Mouse (Mus musculus) stomach, embryonic 15.5 days (tissue): ENCODE data around the gene Psap. TPM values are rescaled to one million over a fixed set of nuclear protein-coding genes. Genes with fewer than 3 reads are reported as not detected.

Source experiments
- ATAC-seq: fragments of 200-750 bp; cut with Nextera tagmentation; 2 replicates; pipeline ENCODE4 v1.8.0; 2017; ENCODE audit warnings: low read depth, moderate number of reproducible peaks, moderate TSS enrichment; ENCODE audit not compliant: insufficient read depth, low FRiP score
- H3K27ac ChIP-seq: fragments of 300-500 bp; sonication (generic); 2 replicates; pipeline ENCODE4 v1.5.1; 2015; ENCODE audit warnings: mild to moderate bottlenecking, inconsistent platforms
- H3K27me3 ChIP-seq: fragments of 300-500 bp; sonication (generic); replicated peaks from 2 replicates; pipeline ENCODE4 v1.6.1; 2015; ENCODE audit warnings: inconsistent platforms
- H3K36me3 ChIP-seq: fragments of 300-500 bp; sonication (generic); 2 replicates; pipeline ENCODE4 v1.6.1; 2015; ENCODE audit warnings: inconsistent platforms
- H3K4me1 ChIP-seq: fragments of 300-500 bp; sonication (generic); 2 replicates; pipeline ENCODE4 v1.6.1; 2015; ENCODE audit warnings: inconsistent platforms
- H3K4me2 ChIP-seq: fragments of 300-500 bp; sonication (generic); 2 replicates; pipeline ENCODE4 v1.6.1; 2015; ENCODE audit warnings: mild to moderate bottlenecking, inconsistent platforms
- H3K4me3 ChIP-seq: fragments of 300-500 bp; sonication (generic); replicated peaks from 2 replicates; pipeline ENCODE4 v1.5.1; 2015; ENCODE audit warnings: inconsistent platforms
- H3K9ac ChIP-seq: fragments of 300-500 bp; sonication (generic); 2 replicates; pipeline ENCODE4 v1.6.1; 2015; ENCODE audit warnings: inconsistent platforms
- H3K9me3 ChIP-seq: fragments of 300-500 bp; sonication (generic); 2 replicates; pipeline ENCODE4 v1.6.1; 2016; ENCODE audit warnings: inconsistent platforms
- WGBS: fragments of 180-500 bp; shearing (Covaris S2); methylation state at CpG from one replicate; pipeline ENCODE4 v1.1.7; 2015; 5-methylcytosine and 5-hydroxymethylcytosine counted together
- polyA plus RNA-seq: library from polyadenylated mRNA; unstranded; fragments of >200 nt; fragmentation: Nextera tagmentation; extraction: Ambion mirVana; gene quantifications from 2 replicates; pipeline ENCODE4 v1.2.1, GENCODE M21; 2015

Gene Psap
- polyA plus RNA-seq, 1 experiment from 2014 or later, result 142 TPM

DNA sequence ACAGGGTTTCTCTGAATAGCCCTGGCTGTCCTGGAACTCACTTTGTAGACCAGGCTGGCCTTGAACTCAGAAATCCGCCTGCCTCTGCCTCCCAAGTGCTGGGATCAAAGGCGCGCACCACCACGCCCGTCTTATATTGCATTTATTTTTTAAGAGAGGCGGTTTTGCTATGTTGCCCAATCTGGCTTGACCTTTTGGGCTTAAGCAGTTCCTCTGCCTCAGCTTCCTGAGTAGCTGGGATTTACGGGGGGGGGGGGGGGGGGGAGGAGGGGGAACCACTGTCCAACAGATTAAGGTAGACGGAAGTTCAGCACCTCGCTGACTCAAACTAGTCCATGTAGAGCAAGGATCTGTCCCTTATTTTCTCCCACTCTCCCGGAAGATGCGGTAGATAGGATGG lies 8.7 kb upstream of the Psap start:
- Histone ChIP-seq H3K36me3 (no peaks in the 10 kb centered on the region), H3K27me3 (no peaks in the 10 kb centered on the region), H3K4me2 (no peak overlapping the region), H3K4me3 (no peak overlapping the region), H3K4me1 (0 out of 2 replicates have a peak, but pooled peaks cover 8% of the 10 kb centered on the region), H3K27ac (peak overlapping the region; percentile 70), H3K9ac (no peak overlapping the region), H3K9me3 (no peaks in the 10 kb centered on the region)
- no peak for ATAC-seq
- WGBS, result 82% methylated on average over 11 of the region's 11 CpGs

DNA sequence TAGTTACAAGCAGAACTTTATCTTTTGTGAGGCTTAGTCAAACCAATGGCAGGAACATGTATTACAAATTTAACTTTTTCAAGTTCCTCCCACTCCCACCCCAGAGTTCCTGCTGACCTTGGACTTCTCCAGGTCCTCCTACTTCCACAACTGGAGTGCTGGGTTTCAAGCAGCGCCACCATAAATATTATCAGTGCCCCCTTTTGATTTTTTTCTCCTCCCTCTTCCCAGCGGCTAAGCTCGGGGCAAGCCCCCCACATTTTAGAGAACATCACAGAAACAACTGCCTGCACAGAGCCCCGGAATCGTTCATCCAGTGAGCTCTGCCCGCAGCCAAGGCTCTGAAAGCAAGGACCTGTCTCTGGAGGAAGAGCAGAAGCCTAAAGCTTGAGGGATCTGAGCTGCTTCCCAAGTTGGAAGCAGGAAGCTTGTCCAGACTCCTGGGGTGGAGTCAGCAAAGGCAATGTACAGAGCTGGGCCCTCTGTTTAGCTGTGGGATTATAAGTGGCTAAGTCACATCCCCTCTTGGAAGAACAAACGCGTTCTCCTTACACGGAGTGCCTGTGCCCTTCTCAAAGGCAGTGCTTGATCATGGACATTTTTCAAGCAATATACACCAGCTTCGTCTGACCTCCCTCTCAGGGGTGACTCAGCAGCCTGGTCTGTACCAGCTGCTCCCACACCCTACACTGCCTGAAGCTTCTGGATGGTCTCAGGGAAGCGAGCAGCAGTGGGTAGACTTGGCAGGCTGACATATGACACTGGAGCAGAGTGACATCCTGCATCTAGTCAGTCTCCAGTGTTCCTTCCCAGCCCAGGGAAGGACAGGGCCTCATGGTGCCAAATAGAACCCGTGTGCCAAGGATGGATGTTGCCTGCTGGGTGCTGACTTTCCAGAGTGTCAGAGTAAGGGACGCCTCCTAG lies 8.0 kb upstream of the Psap start:
- peak overlapping the region; percentile 70 for H3K27ac ChIP-seq
- no peak overlapping the region for H3K4me2 ChIP-seq
- no peaks in the 10 kb centered on the region for H3K27me3 ChIP-seq
- no peaks in the 10 kb centered on the region for H3K36me3 ChIP-seq
- peak; percentile 45; the same call in 1 of the 2 replicates for ATAC-seq
- 46% methylated on average over 13 of the region's 13 CpGs for WGBS
- H3K4me1 ChIP-seq, result 0 out of 2 replicates have a peak, but pooled peaks cover 8% of the 10 kb centered on the region
- no peaks in the 10 kb centered on the region for H3K9me3 ChIP-seq
- no peak overlapping the region for H3K9ac ChIP-seq
- H3K4me3 ChIP-seq, result no peak overlapping the region

DNA sequence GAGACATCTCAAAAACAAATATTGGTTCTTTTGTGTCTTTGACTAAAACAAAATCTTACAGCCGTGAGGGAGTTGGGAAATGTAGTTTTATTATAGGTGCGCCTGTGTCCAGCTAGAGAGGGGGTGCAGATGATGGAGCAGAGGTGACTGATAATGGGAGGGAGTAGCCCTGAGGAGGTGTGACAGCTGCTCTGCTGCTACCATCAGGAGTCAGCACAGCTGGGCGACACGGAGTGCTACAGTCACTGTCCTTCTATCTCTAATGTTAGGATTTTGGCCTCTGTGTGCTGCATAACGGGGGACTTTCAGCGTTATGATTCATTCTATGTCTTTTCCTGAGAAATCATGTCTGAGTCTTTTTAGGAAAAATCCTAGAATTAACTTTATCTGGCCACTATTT lies 6.4 kb upstream of the Psap start:
- 55% methylated on average over 6 of the region's 6 CpGs for WGBS
- ATAC-seq, result no peak

DNA sequence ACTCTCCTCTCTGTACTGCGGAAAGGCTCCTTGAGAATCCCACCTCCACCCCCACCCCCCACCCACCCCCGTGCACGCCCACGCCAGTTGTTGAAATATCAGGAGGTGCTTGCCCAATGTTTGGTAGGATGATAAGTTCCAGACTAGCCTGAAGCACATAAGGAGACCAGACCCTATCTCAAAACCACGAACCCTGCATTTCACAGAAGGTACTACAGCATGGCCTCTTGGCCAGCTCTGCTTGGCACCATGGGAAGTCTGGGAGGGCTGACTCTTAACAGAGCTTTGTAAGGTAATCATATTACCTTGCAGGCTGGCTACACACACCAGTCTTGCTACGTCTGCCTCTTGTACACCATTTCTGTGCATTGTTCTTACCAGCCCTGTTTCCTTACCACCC lies 5.2 kb upstream of the Psap start:
- WGBS, result 29% methylated on average over 6 of the region's 6 CpGs
- no peak overlapping the region for H3K27ac ChIP-seq

More for the DNA sequence above, 6.4 kb upstream of the Psap start:
- Histone ChIP-seq H3K4me2 (no peak overlapping the region), H3K27ac (no peak overlapping the region), H3K36me3 (no peaks in the 10 kb centered on the region), H3K9me3 (no peaks in the 10 kb centered on the region), H3K27me3 (no peaks in the 10 kb centered on the region), H3K4me3 (no peak overlapping the region), H3K9ac (no peak overlapping the region), H3K4me1 (0 out of 2 replicates have a peak, but pooled peaks cover 8% of the 10 kb centered on the region)

DNA sequence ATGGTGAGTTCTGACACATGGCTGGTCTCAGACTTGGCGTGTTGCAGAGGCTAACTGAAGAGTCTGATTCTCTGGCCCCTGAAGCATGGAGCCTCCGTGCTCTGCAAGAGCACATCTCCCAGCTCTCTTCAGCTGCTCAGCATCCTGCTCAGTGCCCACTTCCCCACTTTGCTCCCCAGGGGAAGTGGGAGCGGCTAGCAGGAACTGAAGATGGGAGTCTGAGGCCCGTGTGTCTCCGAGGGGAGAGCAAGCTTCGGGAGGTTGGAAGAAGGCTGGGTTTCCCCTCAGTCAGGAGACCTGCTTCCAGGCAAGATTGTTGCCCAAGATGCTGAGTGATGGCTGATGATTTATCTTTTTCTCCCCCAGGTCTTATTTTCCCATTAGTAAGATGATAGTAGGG lies 4.0 kb upstream of the Psap start:
- Histone ChIP-seq H3K4me1 (peaks cover 16% of the 10 kb centered on the region; the same call in 1 of the 2 replicates), H3K36me3 (no peaks in the 10 kb centered on the region), H3K4me2 (no peak overlapping the region), H3K27ac (no peak overlapping the region), H3K9me3 (no peaks in the 10 kb centered on the region), H3K4me3 (no peak overlapping the region), H3K27me3 (no peaks in the 10 kb centered on the region), H3K9ac (no peak overlapping the region)
- no peak for ATAC-seq
- whole genome bisulfite sequencing, result 59% methylated on average over 6 of the region's 6 CpGs

More for the DNA sequence above, 5.2 kb upstream of the Psap start:
- no peaks in the 10 kb centered on the region for H3K27me3 ChIP-seq
- H3K4me2 ChIP-seq, result no peak overlapping the region
- H3K36me3 ChIP-seq, result no peaks in the 10 kb centered on the region
- H3K4me3 ChIP-seq, result no peak overlapping the region
- H3K9me3 ChIP-seq, result no peaks in the 10 kb centered on the region
- no peak overlapping the region for H3K9ac ChIP-seq
- peaks cover 11% of the 10 kb centered on the region; the same call in 1 of the 2 replicates for H3K4me1 ChIP-seq
- no peak for ATAC-seq

DNA sequence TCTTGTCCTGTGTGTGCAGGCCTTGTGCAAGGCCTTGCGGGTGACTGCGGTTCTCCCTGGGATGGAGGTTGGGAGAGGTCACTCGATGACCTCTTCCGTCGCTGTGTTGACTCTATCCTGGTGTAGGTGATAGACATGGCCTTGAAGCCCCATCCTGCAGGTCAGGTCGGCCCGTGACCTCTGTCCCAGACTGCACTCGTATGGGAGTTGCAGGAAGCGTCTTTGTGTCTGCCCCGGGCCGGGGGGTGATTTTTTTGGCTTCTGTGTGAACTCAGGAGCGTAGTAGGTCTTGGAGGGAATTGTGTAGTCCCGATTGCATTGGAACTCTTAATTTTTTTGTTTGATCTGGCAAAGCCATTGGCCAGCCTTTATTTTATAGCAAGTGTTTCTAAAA lies 576 bp downstream of the Psap start:
- no peaks in the 10 kb centered on the region for H3K36me3 ChIP-seq
- no peaks in the 10 kb centered on the region for H3K9me3 ChIP-seq
- ATAC-seq, result no peak; the same call in 1 of the 2 replicates
- peaks cover 36% of the 10 kb centered on the region for H3K4me1 ChIP-seq
- H3K9ac ChIP-seq, result peak overlapping the region; percentile 77
- H3K27ac ChIP-seq, result peak overlapping the region; percentile 82
- 6% methylated on average over 13 of the region's 13 CpGs for WGBS
- peak overlapping the region; percentile 86 for H3K4me2 ChIP-seq
- H3K27me3 ChIP-seq, result no peaks in the 10 kb centered on the region
- peak overlapping the region; percentile 71 for H3K4me3 ChIP-seq

DNA sequence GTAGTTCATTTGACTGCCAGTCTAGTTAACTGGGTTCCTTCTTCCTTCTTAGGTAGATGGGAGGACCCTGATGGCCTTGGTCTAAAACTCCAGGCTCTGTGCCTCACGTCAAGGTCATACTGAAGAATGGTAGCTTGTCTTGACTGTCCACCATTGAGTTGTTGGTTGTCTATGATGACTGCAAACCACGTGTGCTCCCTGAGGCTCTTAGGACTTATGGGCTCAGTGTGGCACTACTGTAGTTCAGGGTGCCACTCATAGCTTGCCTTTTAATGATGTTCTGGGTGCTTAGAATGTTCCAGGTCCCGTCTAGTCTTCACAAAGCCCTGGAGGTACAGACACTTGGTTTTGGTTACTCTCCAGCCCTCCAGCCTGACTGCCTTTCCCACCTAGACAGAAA lies 1.4 kb downstream of the Psap start:
- Histone ChIP-seq H3K9ac (no peak overlapping the region), H3K4me3 (peak overlapping the region; percentile 71; the same call in 1 of the 2 replicates), H3K27me3 (no peaks in the 10 kb centered on the region), H3K4me1 (peaks cover 41% of the 10 kb centered on the region), H3K27ac (no peak overlapping the region), H3K9me3 (no peaks in the 10 kb centered on the region), H3K36me3 (no peaks in the 10 kb centered on the region), H3K4me2 (peak overlapping the region; percentile 86)
- WGBS, result 84% methylated on average over 3 of the region's 3 CpGs
- ATAC-seq, result no peak

DNA sequence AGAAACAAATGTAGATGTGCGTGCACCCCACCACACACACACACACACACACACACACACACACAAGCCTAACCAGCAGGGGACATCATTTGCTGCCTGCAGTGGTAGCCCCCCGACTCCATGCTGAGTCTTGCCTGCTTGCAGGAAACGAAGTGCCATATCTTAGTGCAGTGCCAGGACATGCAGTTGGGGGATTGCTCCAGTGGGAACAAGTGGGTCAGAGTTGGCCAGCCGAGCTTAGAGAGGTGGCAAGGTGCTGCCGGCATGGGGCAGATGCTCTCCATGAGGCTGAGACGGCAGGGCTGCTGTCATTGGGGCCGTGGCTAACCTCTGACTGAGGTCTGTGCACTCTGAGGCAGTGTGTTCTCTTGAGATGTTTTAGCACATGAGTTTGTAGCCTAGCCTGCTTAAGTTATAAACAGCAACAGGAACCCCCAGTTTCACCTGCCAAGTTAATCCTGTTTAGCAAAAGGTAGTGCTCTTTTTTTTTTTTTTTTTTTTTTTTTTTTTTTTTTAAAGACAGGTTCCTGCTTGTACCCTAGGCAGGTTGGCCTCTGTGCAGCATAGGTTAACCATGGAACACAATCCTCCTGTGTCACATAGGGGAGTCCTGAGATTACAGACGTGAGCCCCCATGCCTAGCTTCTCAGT lies 2.0 kb downstream of the Psap start:
- WGBS, result 67% methylated on average over 8 of the region's 8 CpGs
- Histone ChIP-seq H3K9ac (no peak overlapping the region), H3K4me1 (peaks cover 45% of the 10 kb centered on the region), H3K27ac (peak overlapping the region; percentile 33; the same call in 1 of the 2 replicates), H3K27me3 (no peaks in the 10 kb centered on the region), H3K4me2 (peak overlapping the region; percentile 86), H3K36me3 (no peaks in the 10 kb centered on the region), H3K4me3 (peak overlapping the region; percentile 7; the same call in 1 of the 2 replicates), H3K9me3 (no peaks in the 10 kb centered on the region)
- no peak for ATAC-seq

DNA sequence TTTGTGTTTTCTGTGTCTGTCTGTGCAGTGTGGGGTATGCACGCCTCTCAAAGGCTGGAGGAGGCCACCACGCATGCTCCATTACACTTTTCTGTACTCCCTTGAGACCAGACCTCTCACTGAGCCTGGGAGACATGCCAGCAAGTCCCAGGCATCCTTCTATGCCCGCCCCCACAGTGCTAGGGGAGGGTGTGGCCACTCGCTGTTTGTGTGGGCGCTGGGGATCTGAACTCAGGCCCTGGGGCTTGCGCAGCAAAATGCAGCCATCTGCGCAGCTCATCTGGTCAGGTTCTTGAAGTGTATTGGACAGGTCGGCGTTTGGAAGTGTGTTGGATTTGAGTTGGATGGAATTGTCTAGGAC lies 2.5 kb downstream of the Psap start:
- no peak for ATAC-seq
- H3K4me2 ChIP-seq, result peak overlapping the region; percentile 22; the same call in 1 of the 2 replicates
- H3K9ac ChIP-seq, result no peak overlapping the region
- 0 out of 2 replicates have a peak overlapping the region, but pooled peaks have one; percentile 33 for H3K27ac ChIP-seq
- 84% methylated on average over 9 of the region's 9 CpGs for WGBS
- no peaks in the 10 kb centered on the region for H3K27me3 ChIP-seq
- peak overlapping the region; percentile 7; the same call in 1 of the 2 replicates for H3K4me3 ChIP-seq
- no peaks in the 10 kb centered on the region for H3K9me3 ChIP-seq
- peaks cover 51% of the 10 kb centered on the region for H3K4me1 ChIP-seq
- H3K36me3 ChIP-seq, result no peaks in the 10 kb centered on the region

DNA sequence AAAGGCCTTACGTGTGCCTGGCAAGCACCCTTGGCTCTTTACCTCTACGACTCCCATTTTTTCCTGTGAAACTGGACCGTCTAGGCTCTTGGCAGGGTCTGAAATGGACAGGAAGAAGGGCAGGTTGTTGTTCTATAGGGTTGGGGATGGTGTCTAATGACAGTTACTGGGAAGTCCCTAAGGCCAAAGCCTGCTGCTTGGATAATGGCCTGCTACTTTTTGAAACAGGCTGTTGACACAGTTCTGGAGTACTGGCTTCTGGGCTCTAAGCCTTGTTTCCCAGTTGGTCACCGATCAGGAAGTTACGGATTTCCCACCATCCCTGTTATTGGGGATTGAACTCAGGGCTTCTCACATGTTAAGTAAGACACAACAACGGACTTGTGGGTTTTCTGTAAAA lies 2.9 kb downstream of the Psap start:
- Histone ChIP-seq H3K4me3 (peak overlapping the region; percentile 7; the same call in 1 of the 2 replicates), H3K36me3 (no peaks in the 10 kb centered on the region), H3K27me3 (no peaks in the 10 kb centered on the region), H3K27ac (no peak overlapping the region), H3K4me1 (peaks cover 55% of the 10 kb centered on the region), H3K9ac (no peak overlapping the region), H3K4me2 (peak overlapping the region; percentile 22; the same call in 1 of the 2 replicates), H3K9me3 (no peaks in the 10 kb centered on the region)
- no peak for ATAC-seq
- 83% methylated on average over 6 of the region's 6 CpGs for WGBS

DNA sequence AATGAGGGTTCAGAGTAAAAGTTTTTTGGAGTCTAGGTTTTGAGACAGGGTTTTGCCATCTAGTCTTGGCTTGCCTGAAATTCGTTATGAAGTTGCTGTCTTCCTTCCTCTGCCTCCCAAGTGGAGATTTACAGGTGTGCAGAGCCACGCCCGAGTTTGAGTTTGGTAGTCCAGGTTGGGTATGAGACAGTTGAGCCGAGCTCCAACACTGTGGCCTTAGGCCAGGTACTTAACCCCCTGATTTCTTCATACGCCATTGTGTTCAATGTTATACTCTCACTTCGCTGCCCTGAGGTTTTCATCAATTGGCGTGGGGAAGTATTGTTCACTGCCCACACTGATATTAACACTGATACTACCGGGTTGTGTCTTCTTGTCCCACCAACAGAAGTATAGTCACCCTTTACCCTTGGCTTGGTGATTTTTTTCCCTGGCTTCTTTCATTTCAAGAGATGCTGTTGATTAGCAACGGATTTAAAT lies 4.2 kb downstream of the Psap start:
- H3K9me3 ChIP-seq, result no peaks in the 10 kb centered on the region
- H3K9ac ChIP-seq, result no peak overlapping the region
- WGBS, result 85% methylated on average over 9 of the region's 9 CpGs
- H3K27ac ChIP-seq, result no peak overlapping the region
- ATAC-seq, result no peak
- peaks cover 65% of the 10 kb centered on the region for H3K4me1 ChIP-seq
- no peak overlapping the region for H3K4me3 ChIP-seq
- no peaks in the 10 kb centered on the region for H3K36me3 ChIP-seq
- H3K27me3 ChIP-seq, result no peaks in the 10 kb centered on the region
- 0 out of 2 replicates have a peak overlapping the region, but pooled peaks have one; percentile 9 for H3K4me2 ChIP-seq
